Mouse (Mus musculus) activated CD4-positive, CD25-positive, alpha-beta regulatory T cell, adult 4 months (primary cell): ENCODE data around the gene Tmem206. TPM values are rescaled to one million over a fixed set of nuclear protein-coding genes. Genes with fewer than 3 reads are reported as not detected.
A peak's percentile ranks its signal among the peaks of the same experiment; 100 is the strongest.

Experiments
- ATAC-seq: one replicate; pipeline ENCODE4 v1.8.0; 2017
- polyA plus RNA-seq, 2 experiments: library from polyadenylated mRNA; unstranded; fragments of 100-300 nt; shearing (Covaris generic); gene quantifications; one replicate each; pipeline ENCODE4 v1.2.1; 2017

The Tmem206 gene
- polyA plus RNA-seq: 10 to 100 TPM; 15.1 to 18.1 TPM

DNA sequence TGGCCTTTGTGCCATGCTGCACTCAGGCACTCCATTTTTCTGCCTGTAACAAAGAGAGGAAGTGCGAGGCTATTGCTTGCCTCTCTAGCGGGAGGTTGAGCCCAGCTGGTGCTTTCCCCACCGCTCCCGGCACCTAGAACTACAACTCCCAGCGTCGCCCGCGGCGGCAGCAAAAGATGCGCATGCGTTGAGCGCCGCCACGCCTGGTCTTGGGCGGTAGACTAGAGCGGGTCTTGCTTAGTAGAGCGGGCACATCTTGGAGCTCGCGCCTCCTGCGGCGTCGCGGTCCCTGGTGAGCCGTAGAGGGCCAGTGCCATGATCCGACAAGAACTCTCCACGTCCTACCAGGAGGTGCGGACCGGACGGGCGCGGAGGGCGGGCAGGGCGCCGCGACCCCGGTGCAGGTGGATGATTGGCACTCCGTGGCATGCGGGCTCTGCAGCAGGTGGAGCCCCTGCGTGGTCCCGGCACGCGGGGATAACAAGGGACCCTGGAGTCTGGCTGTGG lies at the start of gene Tmem206:
Gene Tmem206 (plus strand): TSS at position 187 of the 507 bp plus-strand sequence.
- peak; percentile 87 for ATAC-seq

DNA sequence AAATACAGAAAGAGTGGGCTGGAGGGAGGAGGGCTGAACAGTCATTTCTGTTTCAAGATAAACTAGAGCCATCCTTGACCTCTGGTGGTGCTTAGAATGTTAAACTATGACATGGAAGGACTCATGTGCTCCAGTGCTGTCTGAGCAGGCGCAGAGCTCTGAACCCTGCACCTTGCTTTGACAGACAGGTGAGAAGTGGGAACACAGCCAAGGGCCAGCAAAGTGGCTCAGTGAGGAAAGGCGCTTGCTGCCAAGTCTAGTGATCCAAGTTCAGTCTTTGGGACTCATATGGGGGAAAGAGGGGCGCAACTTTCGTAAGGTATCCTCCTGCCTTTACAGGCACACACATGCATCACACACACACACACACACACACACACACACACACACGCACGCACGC lies 49.5 kb upstream of the Tmem206 start:
- no peak for ATAC-seq

DNA sequence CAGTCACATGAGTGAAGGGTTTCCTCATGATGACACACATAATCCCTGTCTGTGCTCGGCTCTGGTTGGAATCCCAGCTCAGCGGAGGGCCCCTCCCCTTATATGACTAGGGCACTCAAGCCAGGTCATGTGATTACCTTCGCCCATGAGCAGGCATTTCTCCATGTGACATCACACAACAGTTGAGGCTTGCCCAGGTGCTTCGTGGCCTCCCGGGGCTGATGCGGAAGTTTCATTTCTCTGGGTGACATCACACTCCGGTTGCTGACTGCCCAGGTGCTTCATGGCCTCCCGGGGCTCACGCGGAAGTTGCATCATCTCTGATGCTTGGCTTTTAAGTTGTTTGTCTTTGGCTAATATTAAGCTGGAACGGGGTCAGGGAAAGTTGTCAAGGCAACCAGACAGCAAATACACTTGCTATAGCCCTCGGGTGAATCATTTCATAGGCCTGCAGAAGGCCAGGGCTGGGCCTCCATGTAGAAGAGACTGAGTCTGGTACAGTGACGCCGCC lies 48.1 kb upstream of the Tmem206 start:
- ATAC-seq: no peak

DNA sequence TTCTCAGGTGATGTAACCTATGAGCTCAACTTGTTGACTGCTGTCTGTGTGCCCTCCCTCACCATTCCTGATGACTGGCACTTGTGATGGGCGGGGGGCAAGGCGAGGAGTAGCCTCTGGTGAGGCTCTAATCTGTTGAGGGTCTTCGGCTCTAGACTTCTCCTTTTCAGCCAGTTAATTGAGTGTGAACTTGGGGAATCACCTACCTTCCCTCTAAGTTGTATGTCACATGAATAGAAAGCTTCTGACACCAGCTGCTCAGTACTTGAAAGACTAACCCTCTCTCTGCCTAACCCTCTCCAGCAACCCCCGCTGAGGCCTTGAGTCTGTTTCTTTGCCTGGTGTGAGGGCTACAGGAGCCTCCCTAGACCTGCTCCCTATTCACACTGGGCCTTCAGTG lies 47.4 kb upstream of the Tmem206 start:
- ATAC-seq: no peak

DNA sequence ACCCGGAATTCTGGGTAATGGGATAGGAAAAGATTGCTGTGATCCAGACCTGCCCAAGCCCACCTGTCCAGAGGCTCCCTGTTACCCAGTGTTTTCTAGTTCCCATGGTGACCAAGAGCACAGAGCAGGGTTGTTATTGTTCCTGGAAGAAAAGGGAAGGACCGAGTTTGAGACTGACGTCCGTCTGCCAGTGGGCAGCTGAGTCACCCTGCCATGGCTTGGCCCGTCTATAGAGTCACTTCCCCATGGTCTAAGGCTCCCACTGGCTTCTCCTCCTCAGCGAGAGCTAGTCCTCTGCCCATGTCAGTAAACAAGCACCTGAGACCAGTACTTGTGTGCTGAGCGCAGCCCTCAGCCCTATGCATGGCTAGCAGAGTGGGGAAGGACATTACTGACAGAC lies 44.5 kb upstream of the Tmem206 start:
- no peak for ATAC-seq

DNA sequence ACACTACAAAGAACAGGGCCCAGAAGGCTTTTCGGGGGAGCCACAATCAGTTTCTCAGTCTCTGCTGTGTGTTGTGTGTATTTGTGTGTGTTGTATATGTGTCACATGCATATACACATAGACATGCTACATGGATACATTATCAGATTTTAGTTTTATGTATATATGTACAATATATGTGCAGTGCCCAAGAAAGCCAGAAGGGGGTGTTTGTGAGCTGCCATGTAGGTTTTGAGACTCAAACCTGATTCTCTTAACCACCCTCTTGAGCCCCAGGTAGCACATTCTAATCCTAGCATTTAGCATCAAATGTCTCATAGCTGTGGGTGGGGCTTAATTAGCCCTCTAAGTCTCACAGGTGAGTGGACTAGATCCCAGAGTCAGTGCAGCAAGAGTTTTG lies 43.4 kb upstream of the Tmem206 start:
- ATAC-seq: no peak

DNA sequence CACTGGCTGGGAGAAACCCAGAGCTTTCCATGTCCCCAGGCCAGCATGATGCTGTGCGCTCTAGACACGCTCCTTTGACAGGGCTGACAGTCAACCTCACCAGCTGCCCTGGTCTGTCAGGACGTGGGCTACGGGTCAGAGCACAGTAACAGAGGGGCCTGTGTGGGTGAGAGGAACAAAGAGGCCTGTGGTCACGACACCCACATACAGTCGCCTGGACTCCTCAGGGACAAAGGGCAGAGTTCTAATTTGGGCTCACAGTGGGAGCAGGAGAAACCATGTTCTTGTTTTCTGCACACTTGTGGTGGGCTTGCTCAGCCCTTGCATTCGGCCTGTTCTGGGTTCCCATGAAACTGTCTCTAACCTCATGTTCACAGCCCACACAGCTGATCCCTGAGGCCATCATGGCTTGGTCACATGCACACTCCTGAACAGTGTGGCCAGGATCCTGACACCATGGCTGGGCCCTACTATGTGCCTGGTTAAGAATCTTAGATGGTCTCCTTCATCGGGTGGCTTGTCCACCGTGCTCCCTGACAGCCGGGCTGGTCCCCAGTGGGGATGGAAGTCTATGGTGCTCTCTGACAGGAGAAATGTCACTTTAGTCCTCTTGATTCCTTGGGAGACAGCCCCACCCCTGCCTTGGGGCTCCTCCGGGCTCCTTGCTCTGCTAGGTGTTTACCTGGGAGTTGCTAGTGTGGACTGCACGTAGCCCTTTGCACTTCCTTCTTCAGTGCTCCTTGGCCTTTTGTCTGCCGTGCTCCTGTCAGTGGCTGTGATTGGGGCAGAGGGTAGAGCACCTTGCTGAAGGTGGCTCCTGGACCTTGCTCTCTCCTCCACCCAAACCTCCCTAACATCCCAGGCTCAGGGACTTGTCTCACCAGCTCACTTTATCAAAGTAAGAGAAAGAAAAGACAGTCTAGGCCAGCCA lies 42.3 kb upstream of the Tmem206 start:
- ATAC-seq: no peak

DNA sequence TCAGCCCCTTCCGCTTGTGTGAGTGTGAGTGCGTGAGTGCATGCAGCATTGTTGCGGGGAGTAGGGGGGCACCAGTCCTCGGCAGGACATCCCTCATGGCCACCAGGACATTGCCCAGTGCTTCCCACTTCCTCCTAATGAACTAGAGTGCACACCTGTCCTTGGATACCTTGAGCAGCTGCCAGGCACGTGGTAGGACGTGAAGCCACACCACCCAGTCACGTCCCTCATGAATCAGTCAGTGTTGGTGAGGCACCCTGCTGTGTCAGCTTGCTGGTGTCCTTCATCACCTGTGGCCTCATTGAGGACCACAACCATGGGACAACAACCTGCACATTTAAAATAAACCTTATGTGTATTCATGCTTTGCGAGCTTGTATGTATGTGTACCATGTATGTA lies 41.2 kb upstream of the Tmem206 start:
- no peak for ATAC-seq

DNA sequence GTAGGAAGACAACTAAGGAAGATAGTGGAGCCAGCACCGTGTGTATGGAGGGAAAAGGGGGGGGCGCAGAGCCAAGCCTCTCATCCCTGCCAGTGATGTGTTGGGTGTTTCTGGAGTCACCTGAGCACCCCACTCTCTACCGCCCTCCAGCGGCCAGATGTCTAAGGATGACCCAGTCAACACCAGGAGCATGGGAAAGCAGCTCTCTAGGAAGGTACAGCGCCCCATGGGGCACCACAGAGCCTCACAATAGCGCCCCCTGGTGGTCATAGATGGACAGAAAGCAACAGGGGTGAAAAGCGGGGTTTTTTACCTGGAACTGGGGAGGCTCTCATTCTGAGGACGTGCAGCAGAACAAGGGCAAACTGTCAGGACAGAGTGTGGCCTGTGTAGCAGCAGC lies 37.0 kb upstream of the Tmem206 start:
- ATAC-seq: peak; percentile 46

DNA sequence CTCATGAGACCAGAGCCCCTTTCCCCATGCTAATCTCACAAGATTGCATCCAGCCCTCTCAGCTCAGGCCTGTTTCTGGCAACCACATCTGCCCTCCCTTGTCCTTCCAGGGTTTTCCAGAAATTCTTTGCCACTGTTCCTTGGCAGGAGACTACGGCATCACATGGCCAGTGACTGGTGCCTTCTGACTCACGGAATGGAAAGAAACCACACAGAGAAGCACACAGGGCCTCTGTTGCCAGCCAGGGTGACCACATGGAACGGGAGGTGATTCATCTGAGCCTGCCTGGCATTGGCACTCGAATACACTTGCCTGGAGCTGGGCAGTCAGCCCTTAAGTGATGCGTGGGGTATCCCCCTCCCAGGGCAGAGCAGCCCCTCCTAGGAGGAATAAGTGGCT lies 33.4 kb upstream of the Tmem206 start:
- ATAC-seq: no peak

DNA sequence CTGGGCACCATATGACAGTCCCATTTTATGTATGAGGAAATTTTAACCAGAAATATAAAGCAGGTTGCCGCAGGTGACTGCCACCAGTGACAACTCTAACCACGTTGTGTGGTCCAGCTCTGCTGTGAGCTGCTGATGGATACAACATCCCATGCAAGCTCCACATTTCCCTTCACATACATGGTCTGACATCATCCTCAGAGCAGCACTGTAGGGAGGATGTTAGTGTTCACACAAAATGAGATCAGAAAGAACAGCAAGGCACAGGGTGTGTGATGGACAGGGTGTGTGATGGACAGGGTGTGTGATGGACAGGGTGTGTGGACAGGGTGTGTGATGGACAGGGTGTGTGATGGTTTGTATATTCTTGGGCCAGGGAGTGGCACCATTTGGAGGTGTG lies 32.7 kb upstream of the Tmem206 start:
- no peak for ATAC-seq

DNA sequence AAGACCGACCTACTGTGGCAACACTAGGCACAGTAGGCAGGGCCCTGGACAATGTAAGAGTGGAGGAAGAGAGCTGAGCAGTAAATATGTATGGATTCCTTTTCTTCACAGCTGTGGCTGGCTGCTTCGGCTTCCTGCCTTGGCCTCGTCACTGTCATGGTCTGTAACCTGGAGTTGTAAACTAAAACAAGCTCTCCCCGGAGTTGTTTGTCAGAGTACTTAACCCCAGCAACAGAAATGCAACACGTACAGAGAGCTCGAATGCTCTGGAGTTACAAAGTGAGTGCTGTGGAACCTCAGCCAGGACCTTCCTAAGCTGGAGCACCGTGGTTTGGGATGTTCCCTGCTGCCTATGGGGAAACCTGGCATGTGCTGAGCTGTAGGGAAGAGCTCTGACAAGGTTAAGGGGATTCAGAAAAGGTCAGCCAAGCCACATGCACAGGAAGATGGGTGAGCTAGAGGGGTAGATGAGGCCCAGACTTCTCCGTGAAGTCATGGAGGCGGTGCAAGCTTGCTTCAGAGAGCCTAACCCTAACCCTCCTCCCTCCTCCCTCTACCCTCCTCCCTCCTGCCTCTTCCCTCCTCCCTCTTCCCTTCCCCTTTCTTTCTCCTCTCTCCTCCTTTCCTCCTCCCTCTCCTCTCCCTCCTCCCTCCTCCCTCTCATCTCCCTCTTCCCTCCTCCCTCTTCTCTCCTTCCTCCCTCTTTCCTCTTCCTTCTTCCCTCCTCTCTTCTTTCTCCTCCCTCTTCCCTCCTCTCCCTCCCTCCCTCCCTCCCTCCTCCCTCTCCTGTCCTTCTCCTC lies 31.5 kb upstream of the Tmem206 start:
- no peak for ATAC-seq

DNA sequence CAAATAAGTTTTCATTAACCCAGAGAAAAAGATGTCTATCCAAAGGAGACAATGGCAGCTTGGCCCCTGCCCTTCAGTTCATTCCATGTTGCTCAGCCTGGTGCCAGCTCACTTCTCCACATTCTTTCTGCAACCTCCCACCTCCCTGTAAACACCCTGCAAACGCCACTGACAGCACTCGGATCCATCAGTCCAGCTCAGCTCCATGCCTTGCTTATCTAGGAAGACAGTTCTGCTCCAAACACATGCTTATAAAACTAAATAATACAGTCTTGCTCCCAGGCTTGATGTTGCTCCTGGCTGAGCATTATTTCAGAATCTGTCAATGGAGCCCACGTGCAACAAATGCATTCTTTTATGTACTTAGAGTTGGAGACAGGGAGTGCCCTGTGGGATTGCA lies 29.9 kb upstream of the Tmem206 start:
- ATAC-seq: no peak

DNA sequence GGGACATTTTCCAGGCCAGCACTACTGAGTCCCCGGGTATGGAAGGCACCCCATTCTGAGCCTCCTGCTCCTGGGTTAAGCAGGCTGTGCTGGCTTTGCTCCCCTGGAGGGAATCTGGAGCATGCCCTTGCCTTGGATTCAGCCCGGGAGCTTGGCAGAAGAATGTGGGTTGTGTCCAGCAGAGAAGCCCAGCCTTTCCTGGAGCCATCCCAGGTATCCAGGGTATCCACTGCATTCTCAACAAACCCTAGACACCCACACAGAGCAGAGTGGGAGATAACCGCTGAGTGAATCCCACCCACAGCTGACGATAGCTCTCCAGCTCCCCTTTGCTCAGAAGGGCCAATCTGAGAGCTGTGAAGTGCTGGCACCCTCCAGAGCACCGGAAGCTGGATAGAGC lies 29.3 kb upstream of the Tmem206 start:
- no peak for ATAC-seq

DNA sequence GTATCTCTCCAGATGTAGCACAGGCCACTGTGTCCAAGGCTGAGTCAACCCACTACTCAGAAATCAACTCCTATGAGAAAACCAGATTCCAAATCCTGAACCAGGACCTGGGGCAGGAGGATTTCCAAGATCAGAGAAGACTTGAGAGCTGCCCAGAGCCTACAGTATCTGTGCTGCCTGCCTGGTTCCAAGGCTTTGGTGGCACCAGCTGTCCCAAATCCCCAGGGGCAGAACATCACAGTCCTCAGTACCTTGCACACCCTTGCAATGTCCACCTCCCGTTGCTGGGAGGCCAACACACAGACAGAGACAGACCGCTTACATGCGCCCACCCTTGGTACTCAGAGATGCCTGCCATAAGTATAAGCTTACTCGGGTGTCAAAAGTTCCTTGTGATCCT lies 27.4 kb upstream of the Tmem206 start:
- ATAC-seq: no peak

DNA sequence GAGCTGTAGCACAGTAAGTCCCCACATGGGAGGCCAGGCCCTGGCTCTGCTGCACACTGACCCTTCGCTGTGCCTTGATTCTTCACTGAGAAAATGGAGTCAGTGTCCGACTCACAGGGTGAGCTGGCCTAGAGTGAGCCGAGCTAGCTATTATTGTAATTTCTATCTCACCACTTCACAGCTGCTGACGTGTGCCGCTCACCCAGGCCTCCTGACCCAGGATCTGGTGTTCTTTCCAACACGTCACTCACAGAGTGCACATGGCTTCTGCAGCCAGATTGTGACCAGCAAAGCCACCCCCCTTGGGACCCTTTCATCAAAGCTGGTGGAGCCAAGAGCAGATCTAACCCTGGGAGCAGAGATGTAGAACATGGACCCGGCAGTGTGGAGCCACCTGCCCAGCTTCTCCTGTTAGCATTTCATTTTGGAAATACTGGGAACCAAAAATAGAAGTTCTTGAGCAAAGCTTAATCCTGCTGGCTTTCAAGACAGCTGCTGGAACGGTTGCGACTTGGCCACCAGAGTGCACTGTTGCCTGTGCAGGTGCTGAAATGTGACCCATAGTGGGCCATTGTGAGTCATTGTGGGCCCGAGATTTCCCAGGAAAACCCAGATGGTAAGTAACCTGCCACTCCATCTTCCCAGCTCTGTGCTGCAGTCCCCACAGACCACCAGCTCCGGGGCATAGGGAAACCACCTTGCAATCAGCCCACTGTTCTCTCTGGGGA lies 26.3 kb upstream of the Tmem206 start:
- peak; percentile 40 for ATAC-seq

DNA sequence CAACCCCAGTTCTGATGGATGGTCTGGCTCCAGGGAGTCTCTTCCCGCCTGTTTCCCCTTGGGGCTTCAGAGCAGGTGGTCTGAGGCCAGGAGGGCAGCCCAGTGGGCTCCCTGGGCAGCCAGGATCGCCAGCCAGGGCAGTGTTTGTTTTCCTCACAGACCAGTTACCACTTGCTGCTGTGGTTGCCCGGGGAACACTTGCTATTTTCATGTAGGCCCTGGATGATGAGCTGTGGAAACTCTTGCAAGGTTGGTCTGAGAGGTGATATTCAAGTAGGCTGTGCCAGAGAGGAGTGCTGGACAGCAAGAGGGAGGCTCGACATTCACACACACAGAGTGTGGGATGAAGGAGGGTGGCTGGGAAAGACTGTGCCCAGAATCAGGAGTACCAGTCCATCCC lies 23.8 kb upstream of the Tmem206 start:
- ATAC-seq: no peak

DNA sequence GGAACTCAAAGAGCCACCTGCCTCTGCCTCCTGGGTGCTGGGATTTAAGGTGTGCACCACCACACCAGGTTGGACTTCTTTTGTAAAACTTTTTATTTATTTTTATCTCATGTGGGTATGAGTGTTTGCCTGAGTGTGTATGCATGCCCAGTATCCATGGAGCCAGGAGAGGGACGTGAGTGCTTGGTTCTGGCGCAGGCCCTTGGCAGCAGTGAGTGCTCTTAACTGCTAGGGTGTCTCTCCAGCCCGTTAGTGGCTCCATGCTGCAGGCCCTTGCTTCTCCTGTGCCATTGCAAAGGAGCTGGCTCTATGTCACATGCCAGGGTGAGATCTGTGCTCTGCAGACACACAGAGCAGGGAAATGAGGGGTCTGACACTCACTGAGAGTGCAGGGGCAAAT lies 22.0 kb upstream of the Tmem206 start:
- no peak for ATAC-seq

DNA sequence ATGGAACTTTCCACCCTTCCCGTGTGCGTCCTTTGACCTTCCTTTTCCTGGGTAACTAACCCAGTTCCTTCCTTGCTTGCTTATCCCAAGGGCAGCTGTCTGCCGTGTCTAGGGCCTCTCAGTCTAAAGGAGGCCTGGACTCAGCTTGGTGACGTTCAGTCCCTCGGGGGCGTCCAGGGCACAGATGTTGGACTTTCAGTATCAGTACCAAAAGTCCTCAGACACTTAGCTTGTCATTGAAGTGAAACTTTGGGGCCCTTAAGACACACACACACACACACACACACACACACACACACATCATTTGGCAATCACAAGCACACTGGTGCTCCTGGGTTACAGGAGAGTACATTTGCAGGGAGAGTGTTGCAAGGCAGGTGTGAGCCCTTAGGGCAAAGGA lies 21.5 kb upstream of the Tmem206 start:
- ATAC-seq: no peak

DNA sequence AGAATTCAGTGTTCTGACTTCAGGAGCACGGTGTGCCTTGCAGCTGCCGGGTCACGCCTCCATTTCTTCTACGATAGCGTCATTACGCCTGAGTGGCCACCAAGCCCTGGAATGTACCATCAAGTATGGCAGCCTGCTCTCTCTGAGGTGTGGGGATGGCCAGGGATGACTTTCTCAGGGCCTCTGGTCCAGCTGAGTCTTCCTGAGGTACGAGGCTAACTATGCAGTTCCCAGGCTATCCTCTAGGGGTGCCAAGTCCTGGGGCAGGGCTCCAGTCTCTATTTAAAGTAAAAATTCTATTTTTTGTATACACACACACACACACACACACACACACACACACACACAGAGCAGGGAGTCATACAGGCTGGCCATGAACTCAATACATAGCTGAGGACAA lies 20.1 kb upstream of the Tmem206 start:
- peak; percentile 69 for ATAC-seq

DNA sequence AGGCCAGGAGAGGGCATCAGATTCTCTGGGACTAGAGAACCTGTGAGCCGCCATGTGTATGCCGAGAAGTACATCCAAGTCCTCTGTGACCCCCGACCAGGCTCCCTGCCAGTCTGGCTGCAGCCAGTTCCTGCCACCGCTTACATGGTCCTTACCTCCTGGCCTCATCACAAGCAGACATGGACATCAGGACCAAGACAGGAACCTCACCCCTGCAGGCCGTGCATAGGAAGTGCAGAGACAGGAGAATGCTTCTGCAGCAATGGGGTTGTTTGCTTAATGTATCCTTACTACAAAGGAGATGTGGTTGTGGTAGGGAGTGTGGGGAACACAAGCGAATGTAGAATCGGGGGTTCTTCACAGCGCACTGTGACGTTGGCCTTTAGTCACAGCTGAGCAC lies 19.4 kb upstream of the Tmem206 start:
- ATAC-seq: no peak

DNA sequence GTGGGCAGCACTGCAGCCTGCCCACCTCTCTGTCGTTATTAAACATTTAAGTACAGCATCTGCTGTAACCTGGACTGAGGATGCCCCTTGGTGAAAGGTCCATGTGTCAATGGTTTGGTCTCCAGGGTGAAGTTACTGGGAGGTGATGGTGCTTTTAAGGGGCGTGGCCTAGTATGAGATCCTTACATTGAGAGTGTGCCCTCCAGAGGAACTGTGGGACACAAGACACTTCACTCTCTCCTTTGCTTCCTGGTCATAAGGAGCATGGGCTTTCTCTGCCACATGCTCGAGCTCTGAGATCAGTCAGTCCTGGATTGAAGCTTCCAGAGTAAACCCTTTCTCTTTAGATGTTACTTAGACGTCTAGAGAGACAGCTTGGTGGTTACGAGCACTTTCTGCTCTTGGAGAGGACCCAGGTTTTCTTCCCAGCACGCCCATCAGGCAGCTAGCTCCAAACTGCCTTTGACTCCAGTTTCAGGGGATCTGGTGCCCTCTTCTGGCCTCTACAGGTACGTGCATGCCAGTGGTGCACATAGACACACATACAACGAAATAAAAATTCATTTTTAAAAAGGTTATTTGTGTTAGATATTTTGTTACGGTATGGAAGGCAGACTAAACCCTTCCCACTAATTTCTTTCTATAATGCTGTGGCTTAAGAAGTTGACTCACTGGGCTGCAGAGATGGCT lies 17.8 kb upstream of the Tmem206 start:
- no peak for ATAC-seq
